Mouse (Mus musculus) right cerebral cortex, adult 2 months (tissue): ENCODE measurements around the gene Omd.

Source experiments
- DNase-seq, 2 experiments: peaks; one replicate each; pipeline ENCODE4 v3.0.0; 2021 to 2022; ENCODE audit warnings: low spot score in 2 of 2

Gene Omd

GRCm38 (mm10) chr13:49608589-49609322, 26.5 kb downstream of the Omd start:
- DNase-seq, result no peak

GRCm38 (mm10) chr13:49617021-49617420, 34.8 kb downstream of the Omd start:
- no peak for DNase-seq

GRCm38 (mm10) chr13:49618365-49618764, 36.1 kb downstream of the Omd start:
- no peak for DNase-seq

GRCm38 (mm10) chr13:49623216-49623615, 41.0 kb downstream of the Omd start:
- no peak for DNase-seq

GRCm38 (mm10) chr13:49628167-49628566, 45.9 kb downstream of the Omd start:
- no peak for DNase-seq

- DNase-seq, result no peak
Measured at GRCm38 (mm10) chr13:49629076-49629475, 46.8 kb downstream of the Omd start.

GRCm38 (mm10) chr13:49639965-49640364, 57.7 kb downstream of the Omd start:
- DNase-seq, result no peak
